Mouse (Mus musculus) embryonic facial prominence, embryonic 12.5 days (tissue): ENCODE results near the gene Gsap. TPM values are rescaled to one million over a fixed set of nuclear protein-coding genes. Genes with fewer than 3 reads are reported as not detected.

Source experiments
- ATAC-seq: fragments of 200-750 bp; cut with Nextera tagmentation; 2 replicates; pipeline ENCODE4 v1.8.0; 2017; ENCODE audit not compliant: insufficient number of reproducible peaks, insufficient read depth, low FRiP score, low TSS enrichment
- H3K27ac ChIP-seq: fragments of 300-500 bp; sonication (generic); 2 replicates; pipeline ENCODE4 v1.5.1; 2016; ENCODE audit warnings: mild to moderate bottlenecking
- H3K27me3 ChIP-seq: fragments of 300-500 bp; sonication (generic); 2 replicates; pipeline ENCODE4 v1.6.1; 2016; ENCODE audit warnings: mild to moderate bottlenecking, moderate library complexity
- H3K36me3 ChIP-seq: fragments of 300-500 bp; sonication (generic); 2 replicates; pipeline ENCODE4 v1.6.1; 2016; ENCODE audit warnings: mild to moderate bottlenecking
- H3K4me1 ChIP-seq: fragments of 300-500 bp; sonication (generic); 2 replicates; pipeline ENCODE4 v1.6.1; 2016
- H3K4me2 ChIP-seq: fragments of 300-500 bp; sonication (generic); replicated peaks from 2 replicates; pipeline ENCODE4 v1.6.1; 2016; ENCODE audit warnings: mild to moderate bottlenecking, moderate library complexity
- H3K4me3 ChIP-seq: fragments of 300-500 bp; sonication (generic); 2 replicates; pipeline ENCODE4 v1.5.1; 2016; ENCODE audit warnings: mild to moderate bottlenecking
- H3K9ac ChIP-seq: fragments of 300-500 bp; sonication (generic); 2 replicates; pipeline ENCODE4 v1.6.1; 2016; ENCODE audit warnings: mild to moderate bottlenecking, moderate library complexity
- H3K9me3 ChIP-seq: fragments of 300-500 bp; sonication (generic); 2 replicates; pipeline ENCODE4 v1.6.1; 2016; ENCODE audit warnings: mild to moderate bottlenecking, moderate library complexity
- WGBS: fragments of 180-500 bp; shearing (Covaris S2); methylation state at CpG from one replicate; pipeline ENCODE4 v1.1.7; 2016; 5-methylcytosine and 5-hydroxymethylcytosine counted together
- polyA plus RNA-seq: library from polyadenylated mRNA; unstranded; fragments of >200 nt; fragmentation: Nextera tagmentation; extraction: Ambion mirVana; gene quantifications from 2 replicates; pipeline ENCODE4 v1.2.1, GENCODE M21; 2016

The Gsap gene
- polyA plus RNA-seq, 1 experiment from 2014 or later, result 2.0 TPM

DNA sequence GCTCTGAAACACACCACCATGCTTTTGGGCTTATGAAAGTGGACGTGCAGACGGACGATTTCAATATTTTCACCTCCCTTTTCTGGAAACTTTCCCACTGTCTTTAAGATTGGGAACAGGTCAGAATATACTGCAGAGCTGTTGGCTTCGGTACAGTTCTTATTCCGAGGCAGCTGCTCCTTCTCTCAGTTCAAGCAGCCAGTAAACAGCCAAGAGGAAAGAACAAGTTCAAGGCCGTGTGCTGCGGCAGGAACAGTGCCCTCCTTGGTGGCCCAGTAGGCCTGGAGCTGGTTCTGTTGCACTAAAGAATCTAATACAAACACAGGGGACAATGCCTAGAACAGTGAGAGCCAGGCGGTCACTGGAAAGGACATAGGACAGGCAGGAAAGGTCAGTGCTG lies 104.5 kb downstream of the Gsap start:
- H3K27ac ChIP-seq, result no peak overlapping the region
- no peaks in the 10 kb centered on the region for H3K36me3 ChIP-seq
- H3K9me3 ChIP-seq, result no peaks in the 10 kb centered on the region
- H3K4me1 ChIP-seq, result no peaks in the 10 kb centered on the region
- ATAC-seq, result no peak
- no peaks in the 10 kb centered on the region for H3K27me3 ChIP-seq
- 88% methylated on average over 8 of the region's 8 CpGs for WGBS
- H3K4me2 ChIP-seq, result no peak overlapping the region
- no peak overlapping the region for H3K9ac ChIP-seq
- no peak overlapping the region for H3K4me3 ChIP-seq

DNA sequence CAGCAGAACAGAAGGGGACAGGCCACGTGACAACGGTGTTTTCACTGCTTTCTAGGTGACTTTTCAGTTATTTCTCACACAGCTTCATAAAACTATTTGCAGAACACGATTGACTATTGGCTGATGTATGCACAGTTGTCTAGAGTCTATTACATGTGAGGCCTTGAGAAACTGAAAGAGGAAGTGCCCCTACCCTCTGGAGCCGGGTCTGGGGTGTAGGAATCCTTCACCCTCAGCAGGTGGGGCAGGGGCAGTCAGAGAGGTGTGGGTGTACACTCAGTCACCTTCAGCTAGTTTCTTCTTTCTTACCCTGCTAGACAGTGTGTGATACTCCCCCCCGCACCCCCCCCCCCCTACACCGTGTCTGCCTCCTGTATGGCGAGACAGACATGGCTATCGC lies 109.6 kb downstream of the Gsap start:
- 93% methylated on average over 8 of the region's 8 CpGs for WGBS
- Histone ChIP-seq H3K9me3 (no peaks in the 10 kb centered on the region), H3K27ac (no peak overlapping the region), H3K4me3 (no peak overlapping the region), H3K36me3 (no peaks in the 10 kb centered on the region), H3K4me2 (no peak overlapping the region), H3K27me3 (no peaks in the 10 kb centered on the region), H3K4me1 (no peaks in the 10 kb centered on the region), H3K9ac (no peak overlapping the region)
- no peak for ATAC-seq

DNA sequence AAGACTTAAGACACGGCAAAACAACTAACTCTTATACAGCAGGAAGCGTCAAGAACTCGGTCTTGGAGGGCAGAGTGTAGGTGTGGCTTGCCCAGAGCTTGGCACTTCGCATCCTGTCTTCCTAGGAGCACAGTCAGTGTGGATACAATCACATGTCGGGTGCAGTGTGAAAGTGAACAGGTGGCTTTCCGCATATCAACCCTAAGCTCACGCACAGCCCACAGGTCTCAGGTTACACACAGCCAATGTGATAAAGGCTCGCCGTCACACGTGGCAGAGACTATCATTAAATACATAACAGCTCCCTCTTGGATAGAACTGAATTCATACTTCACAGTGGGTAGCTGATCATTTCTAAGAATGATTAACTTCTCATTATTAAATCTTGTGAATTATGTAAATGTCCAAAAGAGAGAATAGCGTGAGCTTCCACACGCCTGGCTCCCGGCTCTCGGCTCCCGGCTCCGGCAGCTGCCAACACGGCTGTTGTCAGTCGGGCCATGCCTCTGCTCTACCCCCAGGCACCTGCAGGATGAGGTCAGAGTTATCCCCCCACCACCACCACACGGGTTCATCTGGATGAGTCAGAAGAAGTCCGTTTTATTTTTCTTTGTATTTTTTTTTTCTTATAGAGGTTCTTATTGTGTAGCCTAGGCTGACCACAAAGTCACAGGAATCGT lies 113.2 kb downstream of the Gsap start:
- Histone ChIP-seq H3K36me3 (no peaks in the 10 kb centered on the region), H3K9ac (no peak overlapping the region), H3K27me3 (no peaks in the 10 kb centered on the region), H3K4me3 (no peak overlapping the region), H3K9me3 (no peaks in the 10 kb centered on the region), H3K4me1 (no peaks in the 10 kb centered on the region), H3K4me2 (no peak overlapping the region), H3K27ac (no peak overlapping the region)
- 68% methylated on average over 21 of the region's 21 CpGs for WGBS
- ATAC-seq, result no peak

DNA sequence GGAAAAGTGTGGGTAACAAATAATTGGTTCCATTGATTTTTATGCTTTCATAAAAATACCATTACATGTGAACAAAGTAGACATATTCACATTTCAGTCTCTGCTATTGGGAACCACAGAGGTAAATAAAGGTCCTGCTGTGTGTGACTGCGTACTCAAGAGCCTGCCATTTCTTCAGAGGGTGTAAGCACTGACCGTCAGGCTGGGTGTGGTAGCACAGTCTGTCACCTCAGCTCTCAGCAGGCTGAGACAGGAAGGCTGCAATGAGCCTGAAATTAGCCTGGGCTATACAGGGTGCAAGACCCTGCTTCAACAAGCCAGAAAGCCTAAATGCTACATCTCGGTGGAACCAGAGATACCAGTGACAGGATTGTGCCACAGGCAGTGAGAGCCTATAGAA lies 114.0 kb downstream of the Gsap start:
- Histone ChIP-seq H3K9ac (no peak overlapping the region), H3K27me3 (no peaks in the 10 kb centered on the region), H3K27ac (no peak overlapping the region), H3K4me2 (no peak overlapping the region), H3K4me1 (no peaks in the 10 kb centered on the region), H3K36me3 (no peaks in the 10 kb centered on the region), H3K4me3 (no peak overlapping the region), H3K9me3 (no peaks in the 10 kb centered on the region)
- 87% methylated on average over 3 of the region's 3 CpGs for WGBS
- no peak for ATAC-seq

DNA sequence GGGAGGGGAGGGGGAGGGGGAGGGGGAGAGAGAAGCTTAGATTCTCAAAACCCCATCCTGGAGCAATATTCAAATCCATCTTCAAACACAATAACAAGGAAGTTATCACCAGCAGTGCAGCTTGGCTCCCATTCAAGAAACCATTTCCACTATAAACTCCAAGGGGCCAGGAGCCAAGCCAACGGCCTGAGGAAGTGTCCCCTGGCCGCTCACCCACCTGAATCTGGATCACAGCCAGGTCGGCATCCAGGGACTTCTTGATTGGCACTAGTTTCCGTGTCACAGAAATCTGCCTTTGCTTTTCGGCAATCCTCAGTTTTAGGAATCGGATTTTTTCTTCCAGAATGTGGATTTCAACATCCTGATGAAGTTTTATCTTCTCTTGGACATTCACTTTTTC lies 115.0 kb downstream of the Gsap start:
- H3K27me3 ChIP-seq, result no peaks in the 10 kb centered on the region
- no peak overlapping the region for H3K27ac ChIP-seq
- no peak for ATAC-seq
- no peak overlapping the region for H3K9ac ChIP-seq
- no peaks in the 10 kb centered on the region for H3K36me3 ChIP-seq
- H3K9me3 ChIP-seq, result no peaks in the 10 kb centered on the region
- no peak overlapping the region for H3K4me2 ChIP-seq
- WGBS, result 75% methylated on average over 6 of the region's 6 CpGs
- H3K4me3 ChIP-seq, result no peak overlapping the region
- no peaks in the 10 kb centered on the region for H3K4me1 ChIP-seq

- no peaks in the 10 kb centered on the region for H3K27me3 ChIP-seq
- H3K9me3 ChIP-seq, result no peaks in the 10 kb centered on the region
- 69% methylated on average over 5 of the region's 5 CpGs for WGBS
- H3K4me1 ChIP-seq, result no peaks in the 10 kb centered on the region
- no peaks in the 10 kb centered on the region for H3K36me3 ChIP-seq
- ATAC-seq, result no peak
- H3K27ac ChIP-seq, result no peak overlapping the region
- H3K4me3 ChIP-seq, result no peak overlapping the region
- no peak overlapping the region for H3K9ac ChIP-seq
- H3K4me2 ChIP-seq, result no peak overlapping the region
Observed at GRCm38 (mm10) chr5:21307165-21307564, 121.1 kb downstream of the Gsap start.

- no peak for ATAC-seq
- Histone ChIP-seq H3K9ac (no peak overlapping the region), H3K36me3 (no peaks in the 10 kb centered on the region), H3K4me2 (no peak overlapping the region), H3K27ac (no peak overlapping the region), H3K27me3 (no peaks in the 10 kb centered on the region), H3K9me3 (no peaks in the 10 kb centered on the region), H3K4me1 (no peaks in the 10 kb centered on the region), H3K4me3 (no peak overlapping the region)
- 86% methylated on average over 3 of the region's 3 CpGs for WGBS
Observed at GRCm38 (mm10) chr5:21314696-21315095, 128.6 kb downstream of the Gsap start.

- Histone ChIP-seq H3K9ac (no peak overlapping the region), H3K27ac (no peak overlapping the region), H3K9me3 (no peaks in the 10 kb centered on the region), H3K4me1 (no peaks in the 10 kb centered on the region), H3K36me3 (no peaks in the 10 kb centered on the region), H3K4me3 (no peak overlapping the region), H3K27me3 (no peaks in the 10 kb centered on the region), H3K4me2 (no peak overlapping the region)
- ATAC-seq, result no peak
- WGBS, result 83% methylated on average over 2 of the region's 2 CpGs
Observed at GRCm38 (mm10) chr5:21320138-21320537, 134.1 kb downstream of the Gsap start.

GRCm38 (mm10) chr5:21326494-21326893 lies 140.4 kb downstream of the Gsap start:
- no peak for ATAC-seq
- WGBS, result 45% methylated on average over 1 of the region's 1 CpGs
- H3K4me1 ChIP-seq, result 0 out of 2 replicates have a peak, but pooled peaks cover 4% of the 10 kb centered on the region
- no peak overlapping the region for H3K4me2 ChIP-seq
- H3K27ac ChIP-seq, result no peak overlapping the region
- no peak overlapping the region for H3K9ac ChIP-seq
- no peaks in the 10 kb centered on the region for H3K9me3 ChIP-seq
- H3K27me3 ChIP-seq, result no peaks in the 10 kb centered on the region
- no peaks in the 10 kb centered on the region for H3K36me3 ChIP-seq
- no peak overlapping the region for H3K4me3 ChIP-seq

- Histone ChIP-seq H3K9me3 (no peaks in the 10 kb centered on the region), H3K4me1 (0 out of 2 replicates have a peak, but pooled peaks cover 4% of the 10 kb centered on the region), H3K4me3 (no peak overlapping the region), H3K27ac (no peak overlapping the region), H3K36me3 (no peaks in the 10 kb centered on the region), H3K9ac (no peak overlapping the region), H3K27me3 (no peaks in the 10 kb centered on the region), H3K4me2 (no peak overlapping the region)
- ATAC-seq, result no peak
- WGBS, result 86% methylated on average over 1 of the region's 1 CpGs
Observed at GRCm38 (mm10) chr5:21328560-21328959, 142.5 kb downstream of the Gsap start.

GRCm38 (mm10) chr5:21329672-21330665 lies 143.9 kb downstream of the Gsap start:
- H3K4me2 ChIP-seq, result no peak overlapping the region
- H3K27ac ChIP-seq, result no peak overlapping the region
- H3K9me3 ChIP-seq, result no peaks in the 10 kb centered on the region
- H3K4me1 ChIP-seq, result 0 out of 2 replicates have a peak, but pooled peaks cover 4% of the 10 kb centered on the region
- WGBS, result 46% methylated on average over 11 of the region's 11 CpGs
- no peak overlapping the region for H3K9ac ChIP-seq
- no peaks in the 10 kb centered on the region for H3K27me3 ChIP-seq
- no peak for ATAC-seq
- no peak overlapping the region for H3K4me3 ChIP-seq
- H3K36me3 ChIP-seq, result no peaks in the 10 kb centered on the region

DNA sequence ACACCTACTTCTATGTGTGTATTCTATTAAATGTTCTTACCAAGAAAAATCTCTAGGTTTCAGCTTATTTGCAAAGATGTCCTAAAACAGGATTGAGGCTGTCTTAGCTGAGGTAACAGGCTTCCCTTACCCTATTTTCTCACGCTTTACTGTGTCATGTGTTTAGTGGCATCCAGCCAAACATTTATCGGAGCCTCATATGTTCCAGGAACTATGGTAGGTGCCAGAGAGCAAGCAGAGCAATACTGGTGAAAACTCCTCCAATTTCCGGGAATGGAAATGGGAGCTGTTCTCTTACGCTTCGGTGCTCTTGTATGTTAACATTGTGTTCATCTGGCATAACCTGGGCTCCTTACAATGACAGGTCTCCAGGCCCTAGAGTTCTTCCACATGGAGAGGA lies 145.6 kb downstream of the Gsap start:
- H3K4me3 ChIP-seq, result no peak overlapping the region
- H3K9me3 ChIP-seq, result no peaks in the 10 kb centered on the region
- 0 out of 2 replicates have a peak, but pooled peaks cover 4% of the 10 kb centered on the region for H3K4me1 ChIP-seq
- H3K27me3 ChIP-seq, result no peaks in the 10 kb centered on the region
- H3K4me2 ChIP-seq, result no peak overlapping the region
- WGBS, result 76% methylated on average over 5 of the region's 5 CpGs
- ATAC-seq, result no peak
- H3K27ac ChIP-seq, result no peak overlapping the region
- H3K36me3 ChIP-seq, result no peaks in the 10 kb centered on the region
- no peak overlapping the region for H3K9ac ChIP-seq
